Mouse (Mus musculus) stomach, embryonic 16.5 days (tissue): ENCODE measurements around the gene Zfp408. TPM values are rescaled to one million over a fixed set of nuclear protein-coding genes. Genes with fewer than 3 reads are reported as not detected.

Experiments
- ATAC-seq: fragments of 200-750 bp; cut with Nextera tagmentation; 2 replicates; pipeline ENCODE4 v1.8.0; 2017; ENCODE audit warnings: moderate number of reproducible peaks, moderate TSS enrichment; ENCODE audit not compliant: insufficient read depth, low FRiP score
- H3K27ac ChIP-seq: fragments of 300-500 bp; sonication (generic); 2 replicates; pipeline ENCODE4 v1.5.1; 2014; ENCODE audit warnings: low read length
- H3K27me3 ChIP-seq: fragments of 300-500 bp; sonication (generic); 2 replicates; pipeline ENCODE4 v1.6.1; 2014; ENCODE audit warnings: low read length, control low read depth, mixed read lengths; ENCODE audit not compliant: control insufficient read depth, insufficient read depth
- H3K36me3 ChIP-seq: fragments of 300-500 bp; sonication (generic); 2 replicates; pipeline ENCODE4 v1.6.1; 2014; ENCODE audit warnings: low read length; ENCODE audit not compliant: control insufficient read depth, insufficient read depth
- H3K4me1 ChIP-seq: fragments of 300-500 bp; sonication (generic); 2 replicates; pipeline ENCODE4 v1.6.1; 2014; ENCODE audit warnings: low read length, control low read depth, mixed read lengths; ENCODE audit not compliant: control insufficient read depth, insufficient read depth
- H3K4me2 ChIP-seq: fragments of 300-500 bp; sonication (generic); 2 replicates; pipeline ENCODE4 v1.6.1; 2014; ENCODE audit warnings: low read depth, low read length, mixed read lengths
- H3K4me3 ChIP-seq: fragments of 300-500 bp; sonication (generic); replicated peaks from 2 replicates; pipeline ENCODE4 v1.5.1; 2014; ENCODE audit warnings: mild to moderate bottlenecking, low read length
- H3K9ac ChIP-seq: fragments of 300-500 bp; sonication (generic); 2 replicates; pipeline ENCODE4 v1.6.1; 2014; ENCODE audit warnings: low read length
- H3K9me3 ChIP-seq: fragments of 300-500 bp; sonication (generic); replicated peaks from 2 replicates; pipeline ENCODE4 v1.6.1; 2016; ENCODE audit warnings: low read length, control low read depth; ENCODE audit not compliant: control insufficient read depth
- WGBS: fragments of 180-500 bp; shearing (Covaris S2); extraction: QIAGEN DNeasy Blood & Tissue Kit; methylation state at CpG from one replicate; pipeline ENCODE4 v1.1.7; 2014; 5-methylcytosine and 5-hydroxymethylcytosine counted together
- polyA plus RNA-seq: library from polyadenylated mRNA; unstranded; fragments of >200 nt; fragmentation: Nextera tagmentation; extraction: Ambion mirVana; gene quantifications from 2 replicates; pipeline ENCODE4 v1.2.1, GENCODE M21; 2015

The Zfp408 gene
- polyA plus RNA-seq, 1 experiment from 2014 or later, result 11.3 TPM

DNA sequence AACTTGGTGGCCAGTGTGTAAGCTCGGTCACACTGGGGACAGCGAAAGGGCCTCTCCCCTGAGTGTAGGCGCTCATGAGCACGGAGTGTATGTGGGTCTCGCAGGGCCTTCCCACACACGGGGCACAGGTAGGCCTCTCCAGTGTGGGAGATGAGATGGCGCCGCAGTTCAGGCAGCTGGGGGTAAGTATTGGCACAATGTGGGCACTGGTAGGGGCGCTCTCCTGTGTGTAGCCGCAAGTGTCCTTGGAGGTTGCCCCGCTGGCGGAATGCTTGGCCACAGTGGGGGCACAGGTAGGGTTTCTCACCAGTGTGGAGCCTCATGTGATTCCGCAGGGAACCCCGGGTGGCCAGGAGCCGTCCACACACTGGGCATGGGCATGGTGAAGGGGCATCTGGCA, 4.2 kb downstream of the Zfp408 start:
- ATAC-seq, result no peak
- Histone ChIP-seq H3K9me3 (no peaks in the 10 kb centered on the region), H3K9ac (no peak overlapping the region), H3K36me3 (peaks cover 33% of the 10 kb centered on the region), H3K4me1 (peaks cover 6% of the 10 kb centered on the region), H3K27ac (no peak overlapping the region), H3K27me3 (no peaks in the 10 kb centered on the region), H3K4me3 (no peak overlapping the region), H3K4me2 (no peak overlapping the region)
- WGBS, result 95% methylated on average over 15 of the region's 15 CpGs

DNA sequence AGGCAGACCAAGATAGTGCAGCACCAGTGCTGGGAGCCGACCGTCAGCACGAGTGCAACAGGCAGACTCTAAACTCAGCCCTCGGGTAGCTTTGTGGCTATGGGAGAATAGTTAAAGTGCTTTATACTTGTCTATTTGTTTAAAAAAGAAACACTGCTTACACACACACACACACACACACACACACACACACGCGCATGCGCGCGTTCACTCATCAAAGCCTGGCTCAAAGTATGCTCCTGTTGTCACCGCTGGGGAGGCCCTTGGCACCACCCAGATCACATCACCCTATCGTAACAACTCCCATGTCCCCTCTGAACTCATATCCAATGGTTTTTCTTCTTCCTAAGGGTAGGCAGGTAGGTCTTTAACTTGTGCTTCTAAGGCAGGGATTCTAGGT, 5.6 kb downstream of the Zfp408 start:
- Histone ChIP-seq H3K9ac (no peak overlapping the region), H3K27me3 (no peaks in the 10 kb centered on the region), H3K4me3 (no peak overlapping the region), H3K4me1 (peaks cover 6% of the 10 kb centered on the region), H3K9me3 (no peaks in the 10 kb centered on the region), H3K27ac (no peak overlapping the region), H3K36me3 (peaks cover 33% of the 10 kb centered on the region), H3K4me2 (no peak overlapping the region)
- no peak for ATAC-seq
- 87% methylated on average over 11 of the region's 11 CpGs for WGBS

DNA sequence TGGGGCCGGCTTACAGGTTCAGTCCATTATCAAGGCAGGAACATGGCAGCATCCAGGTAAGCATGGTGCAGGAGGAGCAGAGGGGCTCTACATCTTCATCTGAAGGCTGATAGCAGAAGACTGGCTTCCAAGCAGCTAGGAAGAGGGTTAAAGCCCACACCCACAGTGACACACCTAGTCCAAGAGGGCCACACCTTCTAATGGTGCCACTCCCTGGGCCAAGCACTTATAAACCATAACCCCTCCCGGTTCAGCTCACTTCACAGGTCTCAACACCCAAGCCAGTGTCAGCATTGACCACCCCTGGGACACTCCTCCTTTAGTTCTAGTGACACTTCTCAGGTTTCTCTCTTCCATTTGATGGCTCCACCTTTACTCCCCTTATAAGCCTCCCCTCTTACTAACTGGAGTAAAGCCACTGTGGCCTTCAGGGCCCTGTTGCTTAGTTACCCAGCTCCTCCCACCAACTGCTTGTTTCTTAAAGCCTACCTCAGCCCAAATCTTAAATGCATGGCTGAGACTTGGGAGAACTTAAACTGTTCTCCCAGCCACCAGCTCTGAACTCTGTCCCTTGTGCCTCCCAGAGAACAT, 6.7 kb downstream of the Zfp408 start:
- no peak overlapping the region for H3K27ac ChIP-seq
- ATAC-seq, result 0 out of 2 replicates have a peak, but pooled peaks have one; percentile 39
- 69% methylated on average over 2 of the region's 2 CpGs for WGBS
- H3K27me3 ChIP-seq, result no peaks in the 10 kb centered on the region
- no peak overlapping the region for H3K9ac ChIP-seq
- H3K4me3 ChIP-seq, result no peak overlapping the region
- H3K4me2 ChIP-seq, result no peak overlapping the region
- no peaks in the 10 kb centered on the region for H3K9me3 ChIP-seq
- H3K36me3 ChIP-seq, result peaks cover 32% of the 10 kb centered on the region
- no peaks in the 10 kb centered on the region for H3K4me1 ChIP-seq

DNA sequence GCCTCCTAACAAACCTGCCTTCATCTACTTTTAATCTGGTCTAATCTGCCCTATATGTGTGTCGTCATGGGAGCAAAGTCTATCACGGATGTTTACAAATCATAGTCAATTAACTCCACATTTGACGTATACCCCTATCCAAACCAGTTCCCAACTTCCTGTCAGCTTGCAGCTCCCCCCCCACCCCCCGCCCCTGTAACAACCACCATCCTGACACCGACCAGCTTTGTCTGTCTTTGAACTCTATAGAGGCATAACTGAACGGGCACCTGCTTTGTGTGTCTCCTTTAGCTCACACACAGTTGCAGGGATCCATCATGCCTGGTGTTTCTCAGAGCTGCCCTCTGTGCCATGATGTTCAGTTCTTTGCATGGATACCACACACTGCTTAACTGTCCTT, 10.7 kb downstream of the Zfp408 start:
- H3K9ac ChIP-seq, result no peak overlapping the region
- H3K4me3 ChIP-seq, result no peak overlapping the region
- 52% methylated on average over 6 of the region's 6 CpGs for WGBS
- H3K4me1 ChIP-seq, result no peaks in the 10 kb centered on the region
- H3K9me3 ChIP-seq, result no peaks in the 10 kb centered on the region
- H3K4me2 ChIP-seq, result no peak overlapping the region
- no peak for ATAC-seq
- no peaks in the 10 kb centered on the region for H3K27me3 ChIP-seq
- H3K27ac ChIP-seq, result no peak overlapping the region
- no peaks in the 10 kb centered on the region for H3K36me3 ChIP-seq

DNA sequence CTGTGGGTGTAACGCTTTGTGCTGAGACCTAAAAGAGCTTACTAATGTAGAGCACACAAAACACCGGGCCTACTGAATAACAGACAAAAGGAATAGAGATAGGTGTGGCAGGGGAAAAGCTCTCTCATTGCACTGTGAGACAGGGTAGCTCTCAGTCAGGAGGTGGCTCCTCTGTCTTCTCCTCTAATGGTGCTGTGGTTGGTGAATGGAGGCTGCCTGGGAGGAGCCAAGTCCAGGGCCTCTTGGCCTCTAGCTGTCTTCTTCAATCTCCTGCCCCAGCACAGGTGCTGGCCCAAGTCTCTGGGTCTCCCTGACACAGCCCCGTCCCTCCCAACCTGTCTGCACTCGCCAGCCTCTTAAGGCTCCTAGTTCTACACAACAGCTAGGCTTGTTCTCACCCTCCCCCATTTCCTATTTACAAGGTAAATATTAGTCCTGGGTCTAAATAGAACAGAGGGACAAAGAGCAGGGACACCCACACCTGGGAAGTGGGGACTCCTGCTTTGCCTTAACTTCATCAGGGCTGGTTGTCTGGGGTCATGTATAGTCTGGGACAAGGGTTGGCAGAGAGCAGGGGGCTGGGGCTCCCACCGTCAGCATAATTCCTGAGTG, 12.8 kb downstream of the Zfp408 start:
- ATAC-seq, result peak; percentile 82

DNA sequence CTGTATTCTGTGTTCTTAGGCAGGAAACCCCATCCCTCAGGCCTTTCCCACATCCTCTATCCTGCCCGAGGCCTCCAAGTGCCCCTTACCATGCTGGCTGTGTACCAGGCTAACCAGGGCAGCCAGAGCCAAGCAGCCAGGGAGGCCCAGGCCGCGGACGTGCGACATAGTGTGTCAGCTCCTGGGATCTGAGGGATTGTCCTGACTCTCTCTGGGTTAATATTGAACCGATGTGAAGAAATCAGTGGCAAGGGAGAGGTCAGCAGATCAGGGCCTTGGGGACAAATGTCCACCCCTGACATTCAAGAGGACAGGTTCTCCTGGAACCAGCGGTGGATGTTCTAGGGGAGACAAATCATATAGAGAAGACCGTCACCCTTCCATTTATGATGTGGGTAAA, 13.4 kb downstream of the Zfp408 start, which contains the start of gene F2:
F2 (minus strand) TSS at position 186 of the 400 bp plus-strand sequence.
- 79% methylated on average over 8 of the region's 8 CpGs for WGBS
- Histone ChIP-seq H3K27me3 (no peaks in the 10 kb centered on the region), H3K36me3 (no peaks in the 10 kb centered on the region), H3K27ac (peak within 1 kb of the TSS; percentile 74), H3K4me1 (no peaks in the 10 kb centered on the region), H3K9ac (no peak within 1 kb of the TSS), H3K4me2 (no peak within 1 kb of the TSS), H3K9me3 (no peaks in the 10 kb centered on the region), H3K4me3 (no peak within 1 kb of the TSS)
- no peak; the same call in 1 of the 2 replicates for ATAC-seq

More for the DNA sequence above, 12.8 kb downstream of the Zfp408 start:
- no peak overlapping the region for H3K9ac ChIP-seq
- no peak overlapping the region for H3K4me2 ChIP-seq
- no peak overlapping the region for H3K4me3 ChIP-seq
- H3K27ac ChIP-seq, result peak overlapping the region; percentile 74
- no peaks in the 10 kb centered on the region for H3K9me3 ChIP-seq
- WGBS, result 59% methylated on average over 5 of the region's 5 CpGs
- no peaks in the 10 kb centered on the region for H3K27me3 ChIP-seq
- no peaks in the 10 kb centered on the region for H3K4me1 ChIP-seq
- H3K36me3 ChIP-seq, result no peaks in the 10 kb centered on the region

DNA sequence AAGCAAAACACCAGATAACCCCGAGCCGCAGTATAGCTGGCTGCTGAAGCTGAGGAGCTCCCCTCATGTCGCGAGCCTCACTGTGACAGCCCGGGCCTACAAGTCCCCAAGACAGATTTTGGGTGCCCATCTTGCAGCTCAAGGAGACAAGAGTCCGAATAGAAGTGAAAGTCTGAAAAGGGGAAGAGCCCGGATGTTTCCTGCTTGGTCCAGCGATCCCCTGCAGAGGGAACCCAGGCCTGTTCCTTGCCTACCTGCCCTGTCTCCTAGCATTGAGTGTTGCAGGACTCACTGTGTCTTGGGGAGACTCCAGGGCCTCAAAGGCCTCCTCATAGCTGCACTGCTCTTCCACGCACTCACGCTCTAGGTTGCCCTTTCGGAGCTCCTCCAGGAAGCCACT, 14.1 kb downstream of the Zfp408 start:
- H3K36me3 ChIP-seq, result no peaks in the 10 kb centered on the region
- no peaks in the 10 kb centered on the region for H3K4me1 ChIP-seq
- H3K4me2 ChIP-seq, result no peak overlapping the region
- no peak overlapping the region for H3K4me3 ChIP-seq
- no peaks in the 10 kb centered on the region for H3K27me3 ChIP-seq
- no peak overlapping the region for H3K9ac ChIP-seq
- ATAC-seq, result no peak
- no peak overlapping the region for H3K27ac ChIP-seq
- WGBS, result 83% methylated on average over 11 of the region's 11 CpGs
- H3K9me3 ChIP-seq, result no peaks in the 10 kb centered on the region

DNA sequence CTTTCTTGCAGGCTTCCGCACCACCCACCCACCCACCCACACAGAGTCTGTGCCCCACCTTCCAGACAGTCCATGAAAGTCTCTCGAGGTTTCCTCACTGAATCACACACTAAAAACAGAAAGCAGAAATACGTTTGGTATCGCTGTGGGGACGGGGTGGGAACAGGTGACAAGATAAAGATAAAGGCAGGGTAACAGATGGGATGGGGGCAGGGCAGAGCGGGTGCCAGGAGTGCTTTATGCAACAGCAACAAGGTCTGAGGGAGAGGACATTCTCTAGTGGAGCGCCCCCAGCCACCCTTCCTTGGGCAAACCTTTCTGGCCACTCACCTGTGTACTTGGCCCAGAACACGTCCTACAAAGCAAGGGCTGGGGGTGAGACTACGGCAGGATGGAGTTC, 14.8 kb downstream of the Zfp408 start:
- Histone ChIP-seq H3K4me2 (no peak overlapping the region), H3K36me3 (no peaks in the 10 kb centered on the region)
- 73% methylated on average over 9 of the region's 9 CpGs for WGBS

DNA sequence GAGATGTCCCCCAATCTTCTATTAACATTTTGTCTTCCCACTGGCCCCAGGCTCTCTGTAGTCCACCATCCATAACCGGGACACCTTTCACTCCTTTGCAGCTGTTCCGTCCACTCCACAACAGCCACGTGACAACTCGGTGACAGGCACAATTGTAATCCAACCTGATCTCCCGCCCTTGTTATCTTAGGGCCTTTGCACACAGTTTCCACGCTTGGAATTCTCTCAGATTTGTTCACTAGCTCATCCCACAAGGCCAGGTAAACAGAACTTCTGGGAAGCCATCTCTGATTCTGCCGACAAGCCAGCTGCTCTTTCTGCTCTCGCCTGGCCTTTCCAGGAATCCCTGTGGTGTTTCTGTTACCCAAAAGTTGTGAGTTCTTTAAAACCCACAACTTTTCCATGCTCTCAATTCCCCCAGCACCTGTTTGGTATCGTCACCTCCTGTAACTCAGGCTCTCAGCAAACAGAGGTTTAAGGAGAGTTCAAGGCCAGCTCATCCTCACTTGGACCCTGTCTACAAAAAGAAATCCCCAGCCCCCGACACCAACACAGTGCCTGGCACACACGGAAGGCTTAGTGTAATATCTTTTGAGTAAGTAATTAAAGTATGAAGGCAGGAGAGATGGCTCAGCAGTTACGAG, 16.1 kb downstream of the Zfp408 start:
- no peak overlapping the region for H3K4me3 ChIP-seq
- no peaks in the 10 kb centered on the region for H3K9me3 ChIP-seq
- H3K36me3 ChIP-seq, result no peaks in the 10 kb centered on the region
- H3K9ac ChIP-seq, result no peak overlapping the region
- no peaks in the 10 kb centered on the region for H3K4me1 ChIP-seq
- H3K4me2 ChIP-seq, result no peak overlapping the region
- no peak overlapping the region for H3K27ac ChIP-seq
- 61% methylated on average over 12 of the region's 12 CpGs for WGBS
- no peaks in the 10 kb centered on the region for H3K27me3 ChIP-seq
- no peak for ATAC-seq

More for the DNA sequence above, 14.8 kb downstream of the Zfp408 start:
- Histone ChIP-seq H3K9ac (no peak overlapping the region), H3K27ac (no peak overlapping the region), H3K9me3 (no peaks in the 10 kb centered on the region), H3K4me3 (no peak overlapping the region), H3K4me1 (no peaks in the 10 kb centered on the region), H3K27me3 (no peaks in the 10 kb centered on the region)
- ATAC-seq, result no peak
